Mouse (Mus musculus): Measurements from ENCODE around the gene Smc1a. TPM values are rescaled to one million over a fixed set of nuclear protein-coding genes. Genes with fewer than 3 reads are reported as not detected.

The Smc1a gene
- 21.7 and 23.1 TPM in 2 replicates for polyA plus RNA-seq (2021; fragmentation: Nextera tagmentation)
- long read RNA-seq, experiment 1, full-length matches to known transcripts = 2 of 100 reads
- long read RNA-seq, experiment 1, partial matches to known transcripts = 94 of 100 reads
- long read RNA-seq, experiment 1, other reads (novel, unspliced or antisense) = 4 of 100 reads
- long read RNA-seq, experiment 2, full-length matches to known transcripts = 52 of 356 reads
- long read RNA-seq, experiment 2, partial matches to known transcripts = 287 of 356 reads
- long read RNA-seq, experiment 2, other reads (novel, unspliced or antisense) = 17 of 356 reads

DNA sequence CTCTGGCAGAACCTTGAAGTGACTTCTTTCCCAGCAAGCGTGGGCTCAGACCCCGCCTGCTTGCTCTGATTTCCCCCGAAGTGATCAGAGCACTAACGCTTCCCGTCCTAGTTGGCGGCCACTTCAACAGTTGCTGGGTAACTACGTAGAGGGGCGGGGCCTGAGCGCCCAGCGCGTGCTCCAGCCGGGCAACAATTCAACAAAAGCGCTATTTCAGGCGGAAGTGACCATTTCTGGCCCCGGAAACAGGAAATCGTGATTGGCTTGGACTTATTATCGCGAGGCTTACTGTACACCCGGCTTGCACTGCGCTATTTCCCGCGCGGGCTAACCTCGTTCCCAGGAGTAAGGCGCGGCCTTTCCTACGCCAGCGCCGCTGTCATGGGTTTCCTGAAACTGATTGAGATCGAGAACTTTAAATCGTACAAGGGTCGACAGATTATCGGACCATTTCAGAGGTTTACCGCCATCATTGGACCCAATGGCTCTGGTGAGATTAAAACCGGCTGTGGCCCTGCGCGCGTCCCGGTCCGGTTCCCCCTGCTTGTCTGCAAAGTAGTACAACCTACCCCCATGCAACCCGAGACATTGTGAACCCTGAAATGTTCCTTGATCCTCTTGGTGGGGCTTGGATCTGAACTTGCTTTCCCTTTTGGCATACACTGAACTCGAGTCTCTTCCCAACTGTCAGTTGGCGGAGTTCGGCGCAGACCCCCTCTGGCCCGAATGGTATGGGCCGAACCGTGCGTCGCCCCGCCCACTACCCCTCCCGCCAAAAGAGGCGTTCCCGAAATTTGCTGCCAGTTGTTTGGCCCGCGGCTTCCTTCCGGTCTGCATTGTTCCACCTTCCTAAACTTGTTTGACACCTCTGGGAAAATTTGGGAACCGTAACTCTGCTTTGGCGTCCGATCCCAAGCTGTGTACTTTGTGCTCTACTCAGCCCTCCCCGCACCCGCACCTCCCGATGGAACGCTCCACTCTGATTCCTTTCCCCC, at the start of gene Smc1a, which contains the start of gene Ribc1:
Gene Smc1a (plus strand): TSS at position 278 of the 995 bp plus-strand sequence.
Gene Ribc1 (minus strand): TSS at position 145 of the 995 bp plus-strand sequence.

DNA sequence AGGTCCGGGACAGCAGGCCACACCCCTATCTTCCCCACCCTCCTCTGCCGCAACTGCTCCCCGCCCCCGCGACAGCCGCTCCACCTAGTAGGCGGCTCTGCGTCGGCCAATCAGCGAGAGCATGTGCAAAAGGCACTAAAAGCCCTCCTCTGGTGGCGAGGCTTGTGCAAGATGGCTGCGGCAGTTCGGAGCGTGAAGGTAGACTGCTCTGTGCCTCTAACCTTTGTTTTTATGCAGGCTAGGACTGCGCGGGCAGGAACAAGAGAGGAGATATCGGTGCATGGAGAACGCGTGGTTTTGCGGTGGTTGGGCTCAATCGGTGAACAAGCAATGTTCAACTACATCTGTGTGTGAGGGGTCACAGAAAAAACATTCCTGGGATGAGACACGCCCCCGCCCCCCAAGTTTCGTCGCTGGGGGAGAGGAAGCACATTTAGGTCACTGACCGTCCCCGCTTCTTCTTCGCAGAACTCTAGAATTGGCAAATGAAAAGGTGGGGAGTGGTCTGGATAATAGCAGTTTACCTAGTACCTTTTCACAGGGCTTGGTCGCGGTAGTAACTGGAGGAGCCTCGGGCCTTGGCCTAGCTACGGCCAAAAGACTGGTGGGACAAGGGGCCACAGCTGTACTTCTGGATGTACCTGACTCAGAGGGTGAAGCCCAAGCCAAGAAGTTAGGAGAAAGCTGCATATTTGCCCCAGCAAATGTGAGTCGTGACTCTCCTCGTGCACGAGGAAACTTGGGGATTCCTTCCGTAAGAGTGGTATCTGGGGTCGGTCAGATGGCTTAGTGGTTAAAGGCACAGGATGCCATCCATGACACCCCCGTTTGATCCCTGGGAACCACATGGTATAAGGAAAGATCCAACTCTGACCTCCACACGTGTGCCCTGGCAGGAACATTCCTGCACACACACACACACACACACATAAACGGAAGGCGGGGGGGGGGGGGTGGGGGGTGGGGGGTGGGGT, 14.2 kb upstream of the Smc1a start, which contains the start of gene Hsd17b10:
Gene Hsd17b10 (plus strand): TSS at position 109 of the 974 bp plus-strand sequence.

Other genes with a start within 250 kb of the Smc1a start
- gene Huwe1, start 215.6 kb upstream of the Smc1a start, polyA plus RNA-seq (2021; fragmentation: Nextera tagmentation) = 16.8 and 25.0 TPM in 2 replicates
- 139 and 154 TPM in 2 replicates for gene Hsd17b10, start 14.6 kb upstream of the Smc1a start, polyA plus RNA-seq (2021; fragmentation: Nextera tagmentation)
- gene Ribc1, start 133 bp upstream of the Smc1a start, polyA plus RNA-seq (2021; fragmentation: Nextera tagmentation) = 1.2 and 1.3 TPM in 2 replicates
- 9.8 and 10.0 TPM in 2 replicates for gene Iqsec2, start 127.8 kb downstream of the Smc1a start, polyA plus RNA-seq (2021; fragmentation: Nextera tagmentation)
- gene Kdm5c, start 216.6 kb downstream of the Smc1a start, polyA plus RNA-seq (2021; fragmentation: Nextera tagmentation) = 12.8 and 13.4 TPM in 2 replicates

Data from layer of hippocampus, adult 6 months (tissue).